Mouse (Mus musculus) MEL (cell line): Measurements from ENCODE around the gene Itgb3bp. TPM values are rescaled to one million over a fixed set of nuclear protein-coding genes. Genes with fewer than 3 reads are reported as not detected.

Experiments used
- DNase-seq: peaks from one replicate; pipeline ENCODE4 v3.0.0; 2011; ENCODE audit warnings: low read depth, low spot score
- H3K27ac ChIP-seq: 2 replicates; pipeline ENCODE4 v1.5.1; 2012; ENCODE audit warnings: low read depth, mild to moderate bottlenecking, control low read depth, low read length, moderate library complexity; ENCODE audit not compliant: control insufficient read depth
- H3K27me3 ChIP-seq, 2 experiments: fragments of 150-350 bp in 1 of 2; sonication (generic) in 1 of 2; 2 replicates each; pipeline ENCODE4 v1.6.1; 2012; ENCODE audit warnings: low read length in 2 of 2, mild to moderate bottlenecking in 2 of 2, improper control_type of control experiment in 1 of 2, moderate library complexity in 1 of 2; ENCODE audit not compliant: insufficient read depth in 2 of 2, control insufficient read depth in 1 of 2
- H3K36me3 ChIP-seq, 2 experiments: 2 replicates each; pipeline ENCODE4 v1.6.1; 2012 to 2014; ENCODE audit warnings: low read length in 2 of 2, improper control_type of control experiment in 1 of 2, inconsistent platforms in 1 of 2, mild to moderate bottlenecking in 1 of 2; ENCODE audit not compliant: insufficient read depth in 2 of 2, control insufficient read depth in 1 of 2
- H3K4me1 ChIP-seq, 2 experiments: fragments of 150-350 bp in 1 of 2; sonication (generic) in 1 of 2; 2 replicates each; pipeline ENCODE4 v1.6.1; 2012; ENCODE audit warnings: low read length in 2 of 2, improper control_type of control experiment in 1 of 2, mild to moderate bottlenecking in 1 of 2; ENCODE audit not compliant: insufficient read depth in 2 of 2, control insufficient read depth in 1 of 2
- H3K4me3 ChIP-seq, 2 experiments: fragments of 150-350 bp in 1 of 2; sonication (generic) in 1 of 2; 2 replicates each; pipeline ENCODE4 v1.5.1; 2012; ENCODE audit warnings: low read depth in 2 of 2, low read length in 2 of 2, mild to moderate bottlenecking in 2 of 2, moderate library complexity in 2 of 2, control low read depth in 1 of 2, improper control_type of control experiment in 1 of 2; ENCODE audit not compliant: control insufficient read depth in 1 of 2, insufficient read depth in 1 of 2
- H3K79me2 ChIP-seq: 2 replicates; pipeline ENCODE4 v1.6.1; 2012; ENCODE audit warnings: mild to moderate bottlenecking, low read length, moderate library complexity; ENCODE audit not compliant: control insufficient read depth, poor library complexity, insufficient read depth
- H3K9ac ChIP-seq: 2 replicates; pipeline ENCODE4 v1.6.1; 2012; ENCODE audit warnings: low read depth, mild to moderate bottlenecking, control low read depth, low read length, moderate library complexity; ENCODE audit not compliant: control insufficient read depth, poor library complexity, severe bottlenecking
- H3K9me3 ChIP-seq: fragments of 150-350 bp; sonication (generic); replicated peaks from 2 replicates; pipeline ENCODE4 v1.6.1; 2012; ENCODE audit warnings: mild to moderate bottlenecking, low read length, improper control_type of control experiment, moderate library complexity; ENCODE audit not compliant: insufficient read depth
- CTCF ChIP-seq, 3 experiments: IDR thresholded peaks in 2 of 3; conservative IDR thresholded peaks in 1 of 3; 2 replicates each; pipeline ENCODE4 v1.5.1; 2011 to 2012; ENCODE audit warnings: low read length in 3 of 3, low read depth in 2 of 3, mild to moderate bottlenecking in 2 of 3, improper control_type of control experiment in 1 of 3, inconsistent platforms in 1 of 3, mixed read lengths in 1 of 3, moderate library complexity in 1 of 3; ENCODE audit not compliant: control insufficient read depth in 1 of 3, insufficient read depth in 1 of 3, poor library complexity in 1 of 3, severe bottlenecking in 1 of 3
- E2F4 ChIP-seq: IDR thresholded peaks from 2 replicates; pipeline ENCODE4 v1.6.1; 2011; ENCODE audit warnings: low read depth, low read length, improper control_type of control experiment, borderline replicate concordance
- MAZ ChIP-seq: IDR thresholded peaks from 2 replicates; pipeline ENCODE4 v1.6.1; 2012; ENCODE audit warnings: low read depth, mild to moderate bottlenecking, inconsistent platforms, low read length, improper control_type of control experiment
- TCF12 ChIP-seq: IDR thresholded peaks from 2 replicates; pipeline ENCODE4 v1.6.1; 2014; ENCODE audit warnings: low read depth, mild to moderate bottlenecking, inconsistent platforms, low read length, improper control_type of control experiment, moderate library complexity
- UBTF ChIP-seq: IDR thresholded peaks from 2 replicates; pipeline ENCODE4 v1.6.1; 2012; ENCODE audit warnings: low read depth, mild to moderate bottlenecking, inconsistent platforms, low read length, improper control_type of control experiment, moderate library complexity, borderline replicate concordance; ENCODE audit not compliant: insufficient read depth
- USF1 ChIP-seq: IDR thresholded peaks from 2 replicates; pipeline ENCODE4 v1.6.1; 2014; ENCODE audit warnings: low read depth, mild to moderate bottlenecking, inconsistent platforms, low read length, improper control_type of control experiment, moderate library complexity
- polyA plus RNA-seq, 2 experiments: library from polyadenylated mRNA; stranded (reverse) in 1 of 2; unstranded in 1 of 2; fragments of >175 nt in 1 of 2; fragments of >200 nt in 1 of 2; gene quantifications; 2 replicates each; pipeline versions ENCODE4 v1.2.1 to v1.2.4; 2012; ENCODE audit warnings: low replicate concordance in 2 of 2, low read depth in 1 of 2; ENCODE audit not compliant: insufficient read length in 2 of 2, insufficient read depth in 1 of 2, missing spikeins in 1 of 2
- total RNA-seq: library from RNA; depleted of rRNA; stranded (reverse); fragments of 300-350 nt; gene quantifications from 2 replicates; pipeline ENCODE4 v1.2.3, GENCODE M21; 2012; rRNA removed

The Itgb3bp gene
- total and polyA plus RNA-seq, 3 experiments: 5.5 to 6.5 TPM; not detected in 1

DNA sequence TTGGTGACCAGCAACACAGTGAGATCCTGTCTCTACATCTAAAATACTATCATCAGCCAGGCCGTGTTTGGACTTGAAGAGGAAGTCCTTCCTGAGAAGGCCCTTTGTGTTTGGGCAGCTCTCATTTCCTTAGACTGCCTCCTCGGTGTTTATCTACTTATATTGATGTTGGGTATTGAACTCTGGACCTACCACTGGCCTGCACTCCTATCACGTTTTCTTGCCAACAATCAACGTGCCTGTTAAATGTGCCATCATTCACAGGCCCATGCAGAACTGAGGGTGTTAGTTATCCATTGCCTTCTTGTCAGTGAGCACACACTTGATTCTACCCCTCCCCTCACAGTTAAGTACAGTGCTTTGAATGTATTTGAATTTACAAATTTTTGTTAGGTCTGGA, 211.7 kb downstream of the Itgb3bp start:
- H3K79me2 ChIP-seq: peaks cover 4% of the 10 kb centered on the region; the same call in 1 of the 2 replicates
- TF ChIP-seq USF1: no peak
- no peak for TF ChIP-seq MAZ
- no peak for TF ChIP-seq UBTF
- TF ChIP-seq TCF12: no peak
- TF ChIP-seq, all 39 proteins: peak for 0
- peak; percentile 8 for DNase-seq

DNA sequence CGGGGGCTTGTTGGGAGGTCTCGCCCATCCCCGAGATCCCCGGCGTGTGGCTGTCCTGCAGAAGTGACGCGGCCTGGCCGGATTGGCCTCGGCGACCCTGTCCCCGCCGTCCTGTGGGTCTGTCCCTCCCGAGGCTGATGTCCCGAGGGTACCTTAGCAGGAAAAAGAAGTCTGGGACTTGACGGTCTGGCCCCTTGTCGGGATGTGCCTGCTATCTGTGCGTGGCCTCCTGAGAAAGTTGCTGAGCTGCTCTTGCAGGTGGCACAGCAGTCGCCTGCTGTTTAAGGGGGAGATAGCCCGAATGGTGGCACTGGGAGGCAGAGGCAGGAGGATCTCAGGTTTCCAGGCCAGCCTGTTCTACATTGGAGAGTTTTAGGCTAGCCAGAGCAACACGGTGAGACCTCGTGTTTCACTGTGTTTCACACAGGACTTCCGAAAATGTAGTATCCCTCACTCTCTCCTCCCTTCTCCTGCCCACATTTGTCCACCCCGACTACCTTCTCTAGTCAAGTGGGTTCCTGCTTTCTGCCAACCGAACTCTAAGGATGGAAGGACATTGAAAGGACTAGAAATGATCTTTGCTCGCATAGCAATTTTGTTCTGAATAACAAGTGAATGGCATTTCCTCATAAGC, 213.7 kb downstream of the Itgb3bp start:
- TF ChIP-seq CTCF (IDR thresholded peaks at IDR 0.05 in 2 of 3, conservative IDR thresholded peaks at IDR 0.05 in 1 of 3; ENCODE audit: control insufficient read depth in 1 of 3, insufficient read depth in 1 of 3, low read depth in 2 of 3, low read length in 3 of 3, poor library complexity in 1 of 3, severe bottlenecking in 1 of 3): no peak
- 0 out of 2 replicates have a peak, but pooled peaks have one; percentile 29 for TF ChIP-seq E2F4
- DNase-seq: no peak
- peak overlapping the region; percentile 82 for H3K9ac ChIP-seq
- H3K27ac ChIP-seq: peak overlapping the region; percentile 11
- H3K9me3 ChIP-seq: no peaks in the 10 kb centered on the region
- H3K27me3 ChIP-seq: no peaks in the 10 kb centered on the region
- H3K36me3 ChIP-seq: peaks cover 0 to 19% of the 10 kb centered on the region in 2 experiments; a peak in 2 of 4 replicates
- peak overlapping the region; percentile 68 to 76 for H3K4me3 ChIP-seq
- H3K79me2 ChIP-seq: peaks cover 4% of the 10 kb centered on the region; the same call in 1 of the 2 replicates
- peaks cover 0 to 26% of the 10 kb centered on the region in 2 experiments; a peak in 2 of 4 replicates for H3K4me1 ChIP-seq

More for the DNA sequence above, 211.7 kb downstream of the Itgb3bp start:
- H3K36me3 ChIP-seq: peaks cover 0 to 16% of the 10 kb centered on the region in 2 experiments; a peak in 2 of 4 replicates
- H3K4me1 ChIP-seq: peaks cover 0 to 24% of the 10 kb centered on the region in 2 experiments; a peak in 2 of 4 replicates
- no peak overlapping the region for H3K4me3 ChIP-seq
- no peak overlapping the region for H3K27ac ChIP-seq
- no peak overlapping the region for H3K9ac ChIP-seq
- H3K27me3 ChIP-seq: no peaks in the 10 kb centered on the region
- no peaks in the 10 kb centered on the region for H3K9me3 ChIP-seq

Other genes with a start within 250 kb of the Itgb3bp start
- gene Alg6, start 214.1 kb downstream of the Itgb3bp start, total RNA-seq: 12.2 and 16.4 TPM in 2 replicates
- 10 to 100 TPM in 1 of 2 experiments, not detected in 1; 15.0 TPM for gene Alg6, start 214.1 kb downstream of the Itgb3bp start, polyA plus RNA-seq
- 9.9 and 11.0 TPM in 2 replicates for gene Efcab7, start 100.6 kb downstream of the Itgb3bp start, total RNA-seq
- gene Efcab7, start 100.6 kb downstream of the Itgb3bp start, polyA plus RNA-seq: 1 to 10 TPM in 1 of 2 experiments, not detected in 1; 7.4 TPM
- 6.7 and 13.6 TPM in 2 replicates for gene Pgm1, start 399 bp downstream of the Itgb3bp start, total RNA-seq
- 10 to 100 TPM in 1 of 2 experiments, not detected in 1; 28.6 TPM for gene Pgm1, start 399 bp downstream of the Itgb3bp start, polyA plus RNA-seq
- not detected in 2 replicates for gene Ror1, start 166.0 kb upstream of the Itgb3bp start, total RNA-seq
- gene Ror1, start 166.0 kb upstream of the Itgb3bp start, polyA plus RNA-seq: not detected